In genomic region chr12:26099176-26099575, GRCm38 (mm10) we compare ENCODE assay signal across 20 mouse cellular contexts.
"Had no signal": no experiment of that assay in that cellular context is flagged by ENCODE, and none has a peak within 500 bp of the region (broad histone marks: within the 10 kb centered on the region; RNA-seq: fewer than 3 reads in every experiment).

No protein-coding gene starts in this region.

- H3K4me3 ChIP-seq: layer of hippocampus, adult 2 months; limb, embryonic 12.5 days; limb, embryonic 15.5 days; midbrain, embryonic 12.5 days; midbrain, embryonic 15.5 days; neural tube, embryonic 12.5 days; neural tube, embryonic 15.5 days had no signal

- H3K4me1 ChIP-seq: limb, embryonic 12.5 days; limb, embryonic 15.5 days; midbrain, embryonic 12.5 days; midbrain, embryonic 15.5 days; neural tube, embryonic 12.5 days; neural tube, embryonic 15.5 days had no signal

- H3K36me3 ChIP-seq: limb, embryonic 12.5 days; limb, embryonic 15.5 days; midbrain, embryonic 12.5 days; midbrain, embryonic 15.5 days; neural tube, embryonic 12.5 days; neural tube, embryonic 15.5 days had no signal

- H3K27ac ChIP-seq: kidney, postnatal 0 days; layer of hippocampus, adult 2 months; limb, embryonic 12.5 days; limb, embryonic 15.5 days; liver, embryonic 14.5 days; macrophage; midbrain, embryonic 12.5 days; midbrain, embryonic 15.5 days; neural tube, embryonic 12.5 days; neural tube, embryonic 15.5 days had no signal

- DNase-seq: kidney, adult 2 months; kidney, postnatal 25 days; layer of hippocampus, adult 9-11 months; liver, postnatal 0 days; lung, embryonic 14.5 days; right cerebral cortex, postnatal 25 days; thymus, postnatal 36 days had no signal

- H3K4me2 ChIP-seq: limb, embryonic 12.5 days; limb, embryonic 15.5 days; liver, embryonic 11.5 days; lung, embryonic 14.5 days; midbrain, embryonic 12.5 days; midbrain, embryonic 15.5 days; neural tube, embryonic 12.5 days; neural tube, embryonic 15.5 days had no signal

- H3K27me3 ChIP-seq: limb, embryonic 12.5 days; limb, embryonic 15.5 days; midbrain, embryonic 12.5 days; midbrain, embryonic 15.5 days; neural tube, embryonic 12.5 days; neural tube, embryonic 15.5 days had no signal

- H3K9me3 ChIP-seq: limb, embryonic 12.5 days; limb, embryonic 15.5 days; midbrain, embryonic 12.5 days; midbrain, embryonic 15.5 days; neural tube, embryonic 12.5 days; neural tube, embryonic 15.5 days had no signal

- ATAC-seq: intestine, postnatal 0 days; liver, postnatal 0 days; lung, postnatal 0 days; midbrain, embryonic 15.5 days had no signal

- H3K9ac ChIP-seq: limb, embryonic 12.5 days; limb, embryonic 15.5 days; liver, embryonic 14.5 days; liver, postnatal 0 days; lung, embryonic 14.5 days; midbrain, embryonic 12.5 days; midbrain, embryonic 15.5 days; neural tube, embryonic 12.5 days; neural tube, embryonic 15.5 days had no signal
